Mouse (Mus musculus): ENCODE measurements around the gene Rdh13.

DNA sequence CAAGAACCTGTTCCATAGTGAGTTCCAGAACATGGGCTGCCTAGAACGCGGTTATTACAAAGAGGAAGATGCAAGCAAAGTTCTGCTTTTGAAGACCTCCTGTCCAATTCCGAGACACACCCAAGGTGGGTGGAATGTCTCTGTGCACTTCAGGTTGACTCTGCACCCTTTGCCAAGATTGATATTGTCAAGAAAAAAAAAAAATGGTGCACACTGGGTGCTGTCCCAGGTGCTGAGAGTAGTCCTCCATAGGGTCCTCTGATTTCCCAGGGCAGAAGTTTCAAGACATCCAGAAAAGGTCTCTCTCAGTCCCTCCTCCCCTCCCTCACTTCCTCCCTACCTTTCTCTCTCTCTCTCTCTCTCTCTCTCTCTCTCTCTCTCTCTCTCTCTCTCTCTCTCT is 3.0 kb upstream of the Rdh13 start:
- TF ChIP-seq CTCF (IDR thresholded peaks at IDR 0.05) (no peak), POLR2A (IDR thresholded peaks at IDR 0.05; ENCODE audit: insufficient read depth, low read depth, low read length) (no peak), EP300 (IDR thresholded peaks at IDR 0.05; ENCODE audit: insufficient read depth, low read depth, low read length) (no peak)
